9 mouse cellular contexts compared by ENCODE assay signal in the genomic region with DNA sequence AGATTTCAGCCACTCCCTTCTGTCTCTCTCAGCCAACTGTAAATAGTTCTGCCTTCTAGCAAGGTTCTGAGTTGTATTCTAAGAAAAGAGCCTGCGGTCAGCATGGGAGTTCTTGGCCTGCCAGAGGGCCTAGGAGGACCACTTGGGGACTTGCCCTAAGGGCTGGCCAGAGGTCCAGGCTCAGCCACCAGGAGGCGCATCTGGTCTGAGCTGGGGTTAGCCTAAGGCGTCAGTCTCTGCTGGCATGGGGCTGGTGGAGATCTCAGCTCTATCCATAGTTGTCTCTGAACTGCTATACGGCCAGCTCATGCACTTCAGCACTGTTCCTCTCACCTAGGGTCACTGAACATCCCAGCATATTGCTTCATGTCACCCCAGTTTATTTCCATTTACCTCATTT. TPM values are rescaled to one million over a fixed set of nuclear protein-coding genes. Genes with fewer than 3 reads are reported as not detected.
DNase-seq lines count a peak whose midpoint lies in the region; ATAC-seq lines count a peak whose summit lies in the region.
"Had no signal": no experiment of that assay in that cellular context is flagged by ENCODE, and none has a peak within 500 bp of the region (broad histone marks: within the 10 kb centered on the region; RNA-seq: fewer than 3 reads in every experiment).

No protein-coding gene starts in this region.

- H3K27me3 ChIP-seq in intestine, embryonic 14.5 days (replicated peaks; ENCODE audit: control insufficient read depth, insufficient read depth, low read length), result no peaks in the 10 kb centered on the region
- H3K27me3 ChIP-seq in intestine, embryonic 15.5 days (replicated peaks), result no peaks in the 10 kb centered on the region
- H3K27me3 ChIP-seq: embryonic facial prominence, embryonic 15.5 days had no signal

- H3K4me1 ChIP-seq in intestine, embryonic 14.5 days (replicated peaks; ENCODE audit: control insufficient read depth, insufficient read depth, low read length), result no peaks in the 10 kb centered on the region
- 0 out of 2 replicates have a peak, but pooled peaks cover 2% of the 10 kb centered on the region for H3K4me1 ChIP-seq in intestine, embryonic 15.5 days (replicated peaks)

- peak; percentile 63 for DNase-seq in intestine, embryonic 14.5 days (ENCODE audit: low spot score)
- peak; percentile 42 to 48 for DNase-seq in B cell, adult 2 months
- peak; percentile 77 for DNase-seq in NIH3T3 (ENCODE audit: low read depth)
- peak; percentile 66 for DNase-seq in mesoderm, embryonic 11.5 days (ENCODE audit: low read depth, low spot score)
- no peak for DNase-seq in T-cell, adult 2 months (ENCODE audit: low spot score)

- no peak overlapping the region for H3K9ac ChIP-seq in intestine, embryonic 14.5 days (ENCODE audit: low read length)
- no peak overlapping the region for H3K9ac ChIP-seq in intestine, embryonic 15.5 days
- H3K9ac ChIP-seq: embryonic facial prominence, embryonic 15.5 days; liver, embryonic 13.5 days had no signal

- WGBS in intestine, embryonic 14.5 days, result 21% methylated on average over 4 of the region's 4 CpGs
- 25% methylated on average over 4 of the region's 4 CpGs for WGBS in intestine, embryonic 15.5 days

- H3K4me2 ChIP-seq in intestine, embryonic 14.5 days (ENCODE audit: low read length), result no peak overlapping the region
- H3K4me2 ChIP-seq in intestine, embryonic 15.5 days (replicated peaks), result no peak overlapping the region
- H3K4me2 ChIP-seq: embryonic facial prominence, embryonic 15.5 days; liver, embryonic 13.5 days had no signal

- no peaks in the 10 kb centered on the region for H3K9me3 ChIP-seq in intestine, embryonic 14.5 days (ENCODE audit: control insufficient read depth, low read length)
- no peaks in the 10 kb centered on the region for H3K9me3 ChIP-seq in intestine, embryonic 15.5 days
- H3K9me3 ChIP-seq: embryonic facial prominence, embryonic 15.5 days; liver, embryonic 13.5 days had no signal

- H3K27ac ChIP-seq in intestine, embryonic 14.5 days (ENCODE audit: low read depth), result no peak overlapping the region
- H3K27ac ChIP-seq in intestine, embryonic 15.5 days, result no peak overlapping the region
- H3K27ac ChIP-seq: embryonic facial prominence, embryonic 15.5 days; liver, embryonic 13.5 days had no signal

- peak; percentile 62; the same call in 1 of the 2 replicates for ATAC-seq in intestine, embryonic 14.5 days (replicated peaks; ENCODE audit: low FRiP score, low TSS enrichment, low read depth)
- ATAC-seq in intestine, embryonic 15.5 days, result no peak
- peak; percentile 28; the same call in 1 of the 2 replicates for ATAC-seq in erythroblast, adult 5-6 weeks (replicated peaks; ENCODE audit: low FRiP score, poor library complexity, severe bottlenecking)

- no peaks in the 10 kb centered on the region for H3K36me3 ChIP-seq in intestine, embryonic 14.5 days (ENCODE audit: control insufficient read depth, insufficient read depth, low read length)
- H3K36me3 ChIP-seq in intestine, embryonic 15.5 days, result no peaks in the 10 kb centered on the region
- H3K36me3 ChIP-seq: embryonic facial prominence, embryonic 15.5 days; liver, embryonic 13.5 days had no signal

- H3K4me3 ChIP-seq in intestine, embryonic 14.5 days (ENCODE audit: low read depth, low read length), result no peak overlapping the region
- H3K4me3 ChIP-seq in intestine, embryonic 15.5 days (replicated peaks), result no peak overlapping the region
- H3K4me3 ChIP-seq: embryonic facial prominence, embryonic 15.5 days; liver, embryonic 13.5 days had no signal

RNA-seq across cellular contexts. Expression of a gene that starts 30.3 kb away (rescaled TPM):
- 11.3 and 13.2 TPM in 2 replicates for polyA plus RNA-seq in intestine, embryonic 14.5 days (2014; fragmentation: Nextera tagmentation; extraction: Ambion mirVana)
- 14.4 and 16.9 TPM in 2 replicates for polyA plus RNA-seq in intestine, embryonic 15.5 days (2015; fragmentation: Nextera tagmentation; extraction: Ambion mirVana)
- 1.0 TPM in 1 of 2 replicates, not detected in the other for total RNA-seq in erythroblast, adult 5-6 weeks (2015; ENCODE audit: low replicate concordance)
- 0.77 and 3.3 TPM in 2 replicates for total RNA-seq in erythroblast, adult 5-6 weeks (2017; ENCODE audit: low replicate concordance)

RNA-seq across cellular contexts. Expression of a gene that starts 54.8 kb away (rescaled TPM):
- polyA plus RNA-seq in intestine, embryonic 14.5 days (2014; fragmentation: Nextera tagmentation; extraction: Ambion mirVana), result not detected in 2 replicates
- polyA plus RNA-seq in intestine, embryonic 15.5 days (2015; fragmentation: Nextera tagmentation; extraction: Ambion mirVana), result not detected in 2 replicates
- total RNA-seq in erythroblast, adult 5-6 weeks (2015; ENCODE audit: low replicate concordance), result not detected in 2 replicates
- not detected in 2 replicates for total RNA-seq in erythroblast, adult 5-6 weeks (2017; ENCODE audit: low replicate concordance)
- polyA plus RNA-seq: liver, embryonic 13.5 days had no signal
